Mouse (Mus musculus) olfactory bulb, adult 2 months (tissue): Measurements from ENCODE around the gene Col7a1. TPM values are rescaled to one million over a fixed set of nuclear protein-coding genes. Genes with fewer than 3 reads are reported as not detected.

Source experiments
- H3K27ac ChIP-seq: fragments of 200-500 bp; 2 replicates; pipeline ENCODE4 v1.5.1; 2012; ENCODE audit warnings: low read depth, low read length; ENCODE audit not compliant: insufficient read depth
- H3K4me1 ChIP-seq: fragments of 200-500 bp; 2 replicates; pipeline ENCODE4 v1.6.1; 2012; ENCODE audit warnings: low read length; ENCODE audit not compliant: control insufficient read depth, insufficient read depth
- H3K4me3 ChIP-seq: fragments of 200-500 bp; 2 replicates; pipeline ENCODE4 v1.5.1; 2012; ENCODE audit warnings: mild to moderate bottlenecking, low read depth, low read length, moderate library complexity; ENCODE audit not compliant: insufficient read depth
- CTCF ChIP-seq: fragments of 200-500 bp; IDR thresholded peaks from 2 replicates; pipeline ENCODE4 v1.5.1; 2012; ENCODE audit warnings: low read depth, mild to moderate bottlenecking, low read length, moderate library complexity; ENCODE audit not compliant: insufficient read depth
- POLR2A ChIP-seq: fragments of 200-500 bp; IDR thresholded peaks from 2 replicates; pipeline ENCODE4 v1.6.1; 2012; ENCODE audit warnings: mild to moderate bottlenecking, low read depth, low read length, moderate library complexity; ENCODE audit not compliant: insufficient read depth
- WGBS: fragments of 180-500 bp; shearing (Covaris S2); methylation state at CpG from one replicate; pipeline ENCODE4 v1.1.7; 2018; 5-methylcytosine and 5-hydroxymethylcytosine counted together
- polyA plus RNA-seq: library from polyadenylated mRNA; stranded (reverse); fragments of >200 nt; gene quantifications from 2 replicates; pipeline ENCODE4 v1.2.4, GENCODE M21; 2012; ENCODE audit warnings: low replicate concordance; ENCODE audit not compliant: missing spikeins, insufficient read depth, insufficient read length

Col7a1 gene
- polyA plus RNA-seq, 1 experiment, result not detected

- Histone ChIP-seq H3K27ac (no peak overlapping the region), H3K4me1 (no peaks in the 10 kb centered on the region), H3K4me3 (no peak overlapping the region)
- WGBS, result 88% methylated on average over 9 of the region's 9 CpGs
- TF ChIP-seq POLR2A (no peak), CTCF (no peak)
Observed at GRCm38 (mm10) chr9:108976483-108976882, 23.1 kb downstream of the Col7a1 start.

GRCm38 (mm10) chr9:108977966-108978365 lies 24.6 kb downstream of the Col7a1 start:
- TF ChIP-seq POLR2A, result no peak
- no peak for TF ChIP-seq CTCF

GRCm38 (mm10) chr9:108982498-108982897 lies 29.1 kb downstream of the Col7a1 start:
- 75% methylated on average over 8 of the region's 8 CpGs for WGBS
- Histone ChIP-seq H3K4me1 (peaks cover 12% of the 10 kb centered on the region; the same call in 1 of the 2 replicates), H3K27ac (no peak overlapping the region), H3K4me3 (no peak overlapping the region)
- TF ChIP-seq POLR2A (no peak), CTCF (no peak)

More at GRCm38 (mm10) chr9:108977966-108978365, 24.6 kb downstream of the Col7a1 start:
- Histone ChIP-seq H3K4me3 (no peak overlapping the region), H3K27ac (no peak overlapping the region), H3K4me1 (peaks cover 9% of the 10 kb centered on the region; the same call in 1 of the 2 replicates)
- WGBS, result 82% methylated on average over 7 of the region's 7 CpGs

- H3K4me1 ChIP-seq, result peaks cover 18% of the 10 kb centered on the region; the same call in 1 of the 2 replicates
- TF ChIP-seq POLR2A, result no peak
- H3K27ac ChIP-seq, result no peak overlapping the region
- WGBS, result 84% methylated on average over 9 of the region's 9 CpGs
- H3K4me3 ChIP-seq, result no peak overlapping the region
Observed at GRCm38 (mm10) chr9:108983209-108983608, 29.8 kb downstream of the Col7a1 start.

GRCm38 (mm10) chr9:108985710-108986109 lies 32.3 kb downstream of the Col7a1 start, which contains the start of gene Ucn2:
Gene Ucn2, plus strand, starts transcription at chr9:108986010.
- TF ChIP-seq POLR2A (no peak), CTCF (no peak)
- 100% methylated on average over 4 of the region's 4 CpGs for WGBS
- no peak within 1 kb of the TSS for H3K4me3 ChIP-seq

GRCm38 (mm10) chr9:108987704-108988350 lies 34.4 kb downstream of the Col7a1 start:
- no peak overlapping the region for H3K27ac ChIP-seq
- no peak overlapping the region for H3K4me3 ChIP-seq
- TF ChIP-seq POLR2A, result no peak
- TF ChIP-seq CTCF, result no peak
- H3K4me1 ChIP-seq, result peaks cover 19% of the 10 kb centered on the region
- 28% methylated on average over 14 of the region's 15 CpGs for WGBS

More at GRCm38 (mm10) chr9:108985710-108986109, 32.3 kb downstream of the Col7a1 start, which contains the start of gene Ucn2:
- Histone ChIP-seq H3K27ac (no peak within 1 kb of the TSS), H3K4me1 (peaks cover 18% of the 10 kb centered on the region; the same call in 1 of the 2 replicates)

GRCm38 (mm10) chr9:108989802-108990461 lies 36.5 kb downstream of the Col7a1 start:
- 61% methylated on average over 4 of the region's 4 CpGs for WGBS
- peaks cover 21% of the 10 kb centered on the region for H3K4me1 ChIP-seq
- no peak overlapping the region for H3K27ac ChIP-seq
- H3K4me3 ChIP-seq, result no peak overlapping the region
- TF ChIP-seq CTCF (no peak), POLR2A (no peak)

GRCm38 (mm10) chr9:108990462-108990820 lies 37.1 kb downstream of the Col7a1 start:
- H3K27ac ChIP-seq, result no peak overlapping the region
- 60% methylated on average over 7 of the region's 7 CpGs for WGBS
- H3K4me1 ChIP-seq, result peaks cover 21% of the 10 kb centered on the region
- no peak overlapping the region for H3K4me3 ChIP-seq
- TF ChIP-seq CTCF, result no peak
- TF ChIP-seq POLR2A, result no peak

GRCm38 (mm10) chr9:108991428-108992084 lies 38.2 kb downstream of the Col7a1 start, which contains the start of gene Pfkfb4:
Gene Pfkfb4, plus strand, starts transcription at chr9:108991778.
- TF ChIP-seq CTCF (no peak), POLR2A (peak; percentile 62)
- WGBS, result 2% methylated on average over 31 of the region's 31 CpGs
- peaks cover 21% of the 10 kb centered on the region for H3K4me1 ChIP-seq
- H3K27ac ChIP-seq, result peak within 1 kb of the TSS; percentile 77
- H3K4me3 ChIP-seq, result peak within 1 kb of the TSS; percentile 60
